11 mouse cellular contexts compared by ENCODE assay signal in the genomic region with DNA sequence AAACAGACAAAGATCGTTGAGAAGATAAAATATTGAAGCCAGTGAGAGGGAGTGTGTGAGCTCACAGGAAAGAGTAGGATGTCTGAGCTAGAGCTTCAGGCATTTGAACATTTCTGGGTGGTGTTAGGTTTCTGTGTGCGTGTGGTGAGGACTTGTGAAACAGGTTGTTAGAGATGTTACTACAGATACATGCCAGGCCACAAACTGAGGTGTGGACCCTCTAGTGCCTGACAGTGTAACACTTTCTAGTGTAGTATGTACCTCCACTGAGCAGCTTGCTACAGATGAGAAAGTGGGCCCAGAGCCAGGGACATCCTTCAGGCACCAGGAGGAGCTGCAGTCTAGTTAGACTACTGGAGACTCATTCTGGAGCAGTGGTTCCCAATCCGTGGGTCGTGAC. TPM values are rescaled to one million over a fixed set of nuclear protein-coding genes. Genes with fewer than 3 reads are reported as not detected.
DNase-seq lines count a peak whose midpoint lies in the region; ATAC-seq and TF ChIP-seq lines count a peak whose summit lies in the region.
"Had no signal": no experiment of that assay in that cellular context is flagged by ENCODE, and none has a peak within 500 bp of the region (broad histone marks: within the 10 kb centered on the region; RNA-seq: fewer than 3 reads in every experiment).

No protein-coding gene starts in this region.

- H3K4me3 ChIP-seq in forebrain, embryonic 14.5 days (ENCODE audit: low read depth, low read length), result no peak overlapping the region
- H3K4me3 ChIP-seq in forebrain, embryonic 13.5 days, result no peak overlapping the region
- no peak overlapping the region for H3K4me3 ChIP-seq in left cerebral cortex, adult 2 months
- no peak overlapping the region for H3K4me3 ChIP-seq in midbrain, postnatal 0 days (ENCODE audit: low read depth, low read length)
- H3K4me3 ChIP-seq: heart, embryonic 13.5 days; limb, embryonic 13.5 days; myocyte had no signal

- ATAC-seq in forebrain, embryonic 14.5 days, result no peak
- no peak for ATAC-seq in forebrain, embryonic 13.5 days
- no peak for ATAC-seq in midbrain, postnatal 0 days (ENCODE audit: low FRiP score)

- no peaks in the 10 kb centered on the region for H3K9me3 ChIP-seq in forebrain, embryonic 14.5 days (replicated peaks; ENCODE audit: control insufficient read depth, low read length)
- no peaks in the 10 kb centered on the region for H3K9me3 ChIP-seq in forebrain, embryonic 13.5 days (replicated peaks)
- no peaks in the 10 kb centered on the region for H3K9me3 ChIP-seq in midbrain, postnatal 0 days (ENCODE audit: low read length)
- H3K9me3 ChIP-seq: heart, embryonic 13.5 days; limb, embryonic 13.5 days had no signal

- TF ChIP-seq CTCF in left cerebral cortex, adult 2 months (IDR thresholded peaks at IDR 0.05), result peak; percentile 14
- TF ChIP-seq CTCF in midbrain, postnatal 0 days (IDR thresholded peaks at IDR 0.05), result no peak

- WGBS in forebrain, embryonic 14.5 days, result 90% methylated on average over 4 of the region's 4 CpGs
- 92% methylated on average over 4 of the region's 4 CpGs for WGBS in forebrain, embryonic 13.5 days
- 91% methylated on average over 4 of the region's 4 CpGs for WGBS in midbrain, postnatal 0 days

- H3K27ac ChIP-seq in forebrain, embryonic 14.5 days (ENCODE audit: low read depth, low read length), result no peak overlapping the region
- H3K27ac ChIP-seq in forebrain, embryonic 13.5 days, result no peak overlapping the region
- H3K27ac ChIP-seq in left cerebral cortex, adult 2 months, result no peak overlapping the region
- no peak overlapping the region for H3K27ac ChIP-seq in midbrain, postnatal 0 days (ENCODE audit: low read depth, low read length)
- H3K27ac ChIP-seq: heart, embryonic 13.5 days; limb, embryonic 13.5 days had no signal

- intact Hi-C loops in left cerebral cortex, adult 2 months (cut with DNase I), result no loop called here
- intact Hi-C loops in gastrocnemius, postnatal 14 days (cut with DNase I; ENCODE audit: low total_unique reads), result no loop called here

- H3K9ac ChIP-seq in forebrain, embryonic 14.5 days (ENCODE audit: low read length), result no peak overlapping the region
- H3K9ac ChIP-seq in forebrain, embryonic 13.5 days, result no peak overlapping the region
- no peak overlapping the region for H3K9ac ChIP-seq in midbrain, postnatal 0 days (replicated peaks; ENCODE audit: low read length, poor library complexity, severe bottlenecking)
- H3K9ac ChIP-seq: heart, embryonic 13.5 days; limb, embryonic 13.5 days had no signal

- H3K36me3 ChIP-seq in forebrain, embryonic 14.5 days (ENCODE audit: control insufficient read depth, insufficient read depth, low read length), result peaks cover 33% of the 10 kb centered on the region
- peaks cover 30% of the 10 kb centered on the region for H3K36me3 ChIP-seq in forebrain, embryonic 13.5 days (ENCODE audit: poor library complexity, severe bottlenecking)
- H3K36me3 ChIP-seq in midbrain, postnatal 0 days (ENCODE audit: insufficient read depth, low read length), result peaks cover 21% of the 10 kb centered on the region

- no peaks in the 10 kb centered on the region for H3K4me1 ChIP-seq in forebrain, embryonic 14.5 days (ENCODE audit: control insufficient read depth, insufficient read depth, low read length)
- no peaks in the 10 kb centered on the region for H3K4me1 ChIP-seq in forebrain, embryonic 13.5 days
- no peaks in the 10 kb centered on the region for H3K4me1 ChIP-seq in midbrain, postnatal 0 days (ENCODE audit: insufficient read depth, low read length)

- H3K4me2 ChIP-seq in forebrain, embryonic 14.5 days (ENCODE audit: low read length), result no peak overlapping the region
- no peak overlapping the region for H3K4me2 ChIP-seq in forebrain, embryonic 13.5 days
- H3K4me2 ChIP-seq in midbrain, postnatal 0 days (ENCODE audit: low read depth, low read length, poor library complexity, severe bottlenecking), result no peak overlapping the region
- H3K4me2 ChIP-seq: heart, embryonic 13.5 days; limb, embryonic 13.5 days had no signal

- H3K27me3 ChIP-seq in forebrain, embryonic 14.5 days (replicated peaks; ENCODE audit: control insufficient read depth, insufficient read depth, low read length), result no peaks in the 10 kb centered on the region
- no peaks in the 10 kb centered on the region for H3K27me3 ChIP-seq in forebrain, embryonic 13.5 days
- no peaks in the 10 kb centered on the region for H3K27me3 ChIP-seq in midbrain, postnatal 0 days (ENCODE audit: insufficient read depth, low read length)
- H3K27me3 ChIP-seq: heart, embryonic 13.5 days; limb, embryonic 13.5 days had no signal

- peak; percentile 30 for DNase-seq in forebrain, embryonic 14.5 days (ENCODE audit: low spot score)
- no peak for DNase-seq in left cerebral cortex, adult 2 months (ENCODE audit: extremely low spot score in 1 of 2, low spot score in 2 of 2)
- no peak for DNase-seq in left cerebral cortex, adult 8-10 months (ENCODE audit: low spot score in 2 of 2)
- DNase-seq in NIH3T3 (ENCODE audit: low read depth) (peak; percentile 60), liver (no peak)
- peak; percentile 28 for DNase-seq in gastrocnemius, postnatal 14 days
- no peak for DNase-seq in midbrain, postnatal 0 days (ENCODE audit: low spot score)

RNA-seq across cellular contexts. Expression of a gene that starts 30.5 kb away (rescaled TPM):
- polyA plus RNA-seq in forebrain, embryonic 14.5 days (2014; fragmentation: Nextera tagmentation; extraction: Ambion mirVana), result 94.1 and 133 TPM in 2 replicates
- 120 and 126 TPM in 2 replicates for polyA plus RNA-seq in forebrain, embryonic 13.5 days (2015; fragmentation: Nextera tagmentation; extraction: Ambion mirVana)
- total RNA-seq in left cerebral cortex, adult 2 months (2021), result 10 to 100 TPM; 36.9 to 40.2 TPM
- 10 to 100 TPM; 43.9 to 49.4 (median 46.0) TPM for total RNA-seq in left cerebral cortex, adult 8-10 months (2022)
- total RNA-seq in gastrocnemius, postnatal 14 days (2021), result 100 to 1,000 TPM; 118 to 127 TPM
- 92.0 and 114 TPM in 2 replicates for total RNA-seq in midbrain, postnatal 0 days (2014; rRNA removed)
- 143 and 148 TPM in 2 replicates for polyA plus RNA-seq in midbrain, postnatal 0 days (2015; fragmentation: Nextera tagmentation; extraction: Ambion mirVana)

RNA-seq across cellular contexts. Expression of a gene that starts 31.8 kb away (rescaled TPM):
- polyA plus RNA-seq in forebrain, embryonic 14.5 days (2014; fragmentation: Nextera tagmentation; extraction: Ambion mirVana), result 815 and 924 TPM in 2 replicates
- 644 and 681 TPM in 2 replicates for polyA plus RNA-seq in forebrain, embryonic 13.5 days (2015; fragmentation: Nextera tagmentation; extraction: Ambion mirVana)
- total RNA-seq in left cerebral cortex, adult 2 months (2021), result 100 to 1,000 TPM; 982 to 987 TPM
- total RNA-seq in left cerebral cortex, adult 8-10 months (2022), result 100 to 1,000 TPM; 777 to 872 (median 832) TPM
- total RNA-seq in gastrocnemius, postnatal 14 days (2021), result 10 to 100 TPM; 64.0 to 71.5 TPM
- total RNA-seq in midbrain, postnatal 0 days (2014; rRNA removed), result 1,211 and 1,370 TPM in 2 replicates
- 1,107 and 1,271 TPM in 2 replicates for polyA plus RNA-seq in midbrain, postnatal 0 days (2015; fragmentation: Nextera tagmentation; extraction: Ambion mirVana)

Comparison
In these comparisons a context has a peak if more than half of its experiments do, and no peak if none do; other contexts are left out.
1. DNase-seq: peak in forebrain, embryonic 14.5 days (single experiment), NIH3T3 (single experiment) and gastrocnemius, postnatal 14 days (single experiment); none in left cerebral cortex, adult 2 months (0 of 2), left cerebral cortex, adult 8-10 months (0 of 2), midbrain, postnatal 0 days (single experiment) and liver (single experiment).
2. RNA of a gene that starts 31.8 kb away (total RNA-seq): 1,211 to 1,370 TPM in midbrain, postnatal 0 days, 982 to 987 TPM in left cerebral cortex, adult 2 months and 777 to 872 TPM in left cerebral cortex, adult 8-10 months; 64.0 to 71.5 TPM in gastrocnemius, postnatal 14 days; every median in the first group is over 10 times any median in the second.